Mouse (Mus musculus): ENCODE results near the gene Galnt6.
A peak's percentile ranks its signal among the peaks of the same experiment; 100 is the strongest.

Galnt6 gene

DNA sequence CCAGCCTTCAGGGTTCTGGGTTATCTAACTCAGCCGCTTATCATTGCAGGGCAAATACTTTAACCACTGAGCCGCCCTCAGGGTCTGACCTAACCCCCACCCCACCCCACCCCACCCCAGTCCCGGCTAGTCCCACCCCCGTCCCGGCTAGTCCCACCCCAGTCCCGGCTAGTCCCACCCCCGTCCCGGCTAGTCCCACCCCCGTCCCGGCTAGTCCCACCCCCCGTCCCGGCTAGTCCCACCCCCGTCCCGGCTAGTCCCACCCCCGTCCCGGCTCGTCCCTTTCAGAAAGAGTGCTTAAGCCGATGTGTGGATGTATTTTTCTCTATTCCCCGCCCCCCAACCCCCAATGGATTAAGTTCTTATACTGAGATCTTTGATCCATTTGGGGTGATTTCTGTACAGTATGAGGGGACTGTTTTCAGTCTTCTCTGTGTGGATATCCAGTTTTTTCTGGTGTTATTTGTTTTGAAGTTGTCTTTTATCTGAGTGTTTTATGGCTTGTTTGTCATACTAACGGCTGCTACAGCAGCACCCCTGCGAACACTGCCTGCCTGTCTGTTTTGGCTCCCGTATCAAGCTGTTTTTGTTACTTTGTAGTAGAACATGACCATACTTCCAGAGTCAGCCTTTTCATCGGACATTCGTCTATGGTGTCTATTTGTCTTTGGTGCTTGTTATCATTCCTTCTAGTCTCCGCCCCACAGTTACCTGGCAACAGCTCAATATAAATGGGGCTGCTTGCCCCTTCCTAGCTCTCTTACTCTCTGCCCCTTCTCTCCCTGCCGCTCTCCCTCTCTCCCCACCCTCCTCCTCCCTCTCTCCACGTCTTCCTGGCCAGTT is 18.2 kb upstream of the Galnt6 start:
- TF ChIP-seq NANOG (IDR thresholded peaks at IDR 0.05; ENCODE audit: borderline replicate concordance, low read length) (no peak), POU5F1 (IDR thresholded peaks at IDR 0.05; ENCODE audit: borderline replicate concordance, low read length) (no peak), CTCF (conservative IDR thresholded peaks at IDR 0.05; ENCODE audit: low read length) (no peak)
- Histone ChIP-seq H3K4me3 (replicated peaks; ENCODE audit: low read length) (peak overlapping the region; percentile 41; the same call in 1 of the 2 replicates), H3K27me3 (ENCODE audit: insufficient read depth, low read length) (peaks cover 3% of the 10 kb centered on the region; the same call in 1 of the 2 replicates), H3K9me3 (ENCODE audit: low read length) (no peaks in the 10 kb centered on the region), H3K4me1 (replicated peaks; ENCODE audit: low read depth, low read length) (peaks cover 40% of the 10 kb centered on the region), H3K36me3 (ENCODE audit: insufficient read depth, low read length) (no peaks in the 10 kb centered on the region)

GRCm38 (mm10) chr15:100746478-100747120 is 17.4 kb upstream of the Galnt6 start:
- no peaks in the 10 kb centered on the region for H3K9me3 ChIP-seq (ENCODE audit: low read length)
- H3K4me1 ChIP-seq (replicated peaks; ENCODE audit: low read depth, low read length) = peaks cover 38% of the 10 kb centered on the region
- H3K4me3 ChIP-seq (replicated peaks; ENCODE audit: low read length) = no peak overlapping the region
- TF ChIP-seq CTCF (conservative IDR thresholded peaks at IDR 0.05; ENCODE audit: low read length) (no peak), POU5F1 (IDR thresholded peaks at IDR 0.05; ENCODE audit: borderline replicate concordance, low read length) (no peak)
- H3K36me3 ChIP-seq (ENCODE audit: insufficient read depth, low read length) = no peaks in the 10 kb centered on the region
- peaks cover 3% of the 10 kb centered on the region; the same call in 1 of the 2 replicates for H3K27me3 ChIP-seq (ENCODE audit: insufficient read depth, low read length)

DNA sequence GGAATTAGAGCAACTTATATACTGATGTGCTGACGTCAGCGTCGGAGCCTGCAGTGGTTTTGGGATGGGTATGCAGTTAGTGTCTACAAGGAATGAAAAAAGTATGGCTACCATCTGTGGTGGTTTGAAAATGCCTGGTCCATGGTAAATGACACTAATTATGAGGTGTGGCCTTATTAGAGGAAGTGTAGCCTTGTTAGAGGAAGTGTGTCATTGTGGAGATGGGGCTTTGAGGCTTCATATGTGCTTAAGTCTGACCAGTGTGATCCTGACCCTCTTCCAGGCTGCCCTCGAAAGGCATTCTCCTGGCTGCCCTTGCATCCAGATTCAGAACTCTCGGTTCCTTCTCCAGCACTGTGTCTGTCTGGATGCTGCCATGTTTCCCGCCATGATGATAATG is 14.1 kb upstream of the Galnt6 start:
- TF ChIP-seq CTCF (conservative IDR thresholded peaks at IDR 0.05; ENCODE audit: low read length) (no peak), POU5F1 (IDR thresholded peaks at IDR 0.05; ENCODE audit: borderline replicate concordance, low read length) (no peak), NANOG (IDR thresholded peaks at IDR 0.05; ENCODE audit: borderline replicate concordance, low read length) (no peak)
- Histone ChIP-seq H3K36me3 (ENCODE audit: insufficient read depth, low read length) (no peaks in the 10 kb centered on the region), H3K9me3 (ENCODE audit: low read length) (no peaks in the 10 kb centered on the region), H3K4me1 (replicated peaks; ENCODE audit: low read depth, low read length) (peaks cover 15% of the 10 kb centered on the region), H3K4me3 (replicated peaks; ENCODE audit: low read length) (no peak overlapping the region), H3K27me3 (ENCODE audit: insufficient read depth, low read length) (no peaks in the 10 kb centered on the region)

- Histone ChIP-seq H3K27me3 (ENCODE audit: insufficient read depth, low read length) (peaks cover 5% of the 10 kb centered on the region; the same call in 1 of the 2 replicates), H3K4me1 (replicated peaks; ENCODE audit: low read depth, low read length) (peaks cover 7% of the 10 kb centered on the region), H3K9me3 (ENCODE audit: low read length) (no peaks in the 10 kb centered on the region), H3K4me3 (replicated peaks; ENCODE audit: low read length) (no peak overlapping the region), H3K36me3 (ENCODE audit: insufficient read depth, low read length) (no peaks in the 10 kb centered on the region)
- TF ChIP-seq NANOG (IDR thresholded peaks at IDR 0.05; ENCODE audit: borderline replicate concordance, low read length) = no peak
Measured at GRCm38 (mm10) chr15:100739442-100739841, 10.3 kb upstream of the Galnt6 start.

DNA sequence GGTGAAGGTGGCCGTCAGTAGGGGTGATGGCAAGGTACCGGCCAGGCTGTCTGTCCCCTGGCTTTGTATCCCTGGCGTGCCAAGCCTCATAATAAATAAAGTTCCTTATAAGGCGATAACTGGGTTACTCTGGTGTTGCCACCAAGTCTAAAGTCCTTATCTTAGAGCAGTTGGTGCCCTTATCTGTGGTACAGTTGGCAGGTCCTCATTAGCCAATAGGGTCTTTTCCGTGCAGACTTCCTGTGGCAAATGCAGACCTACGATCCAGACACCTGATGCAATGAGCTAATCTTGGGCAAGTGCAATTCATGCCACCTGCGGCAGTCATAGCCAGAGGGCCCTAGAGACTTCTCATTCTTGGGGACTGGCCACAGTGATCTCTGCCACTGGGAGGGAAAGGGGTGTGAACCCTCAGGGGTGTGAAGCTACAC is 9.2 kb upstream of the Galnt6 start:
- peaks cover 10% of the 10 kb centered on the region for H3K27me3 ChIP-seq (ENCODE audit: insufficient read depth, low read length)
- TF ChIP-seq CTCF (conservative IDR thresholded peaks at IDR 0.05; ENCODE audit: low read length) (no peak), NANOG (IDR thresholded peaks at IDR 0.05; ENCODE audit: borderline replicate concordance, low read length) (no peak), POU5F1 (IDR thresholded peaks at IDR 0.05; ENCODE audit: borderline replicate concordance, low read length) (no peak)
- no peak overlapping the region for H3K4me3 ChIP-seq (replicated peaks; ENCODE audit: low read length)
- no peaks in the 10 kb centered on the region for H3K36me3 ChIP-seq (ENCODE audit: insufficient read depth, low read length)
- no peaks in the 10 kb centered on the region for H3K9me3 ChIP-seq (ENCODE audit: low read length)
- H3K4me1 ChIP-seq (replicated peaks; ENCODE audit: low read depth, low read length) = peaks cover 7% of the 10 kb centered on the region

- H3K27me3 ChIP-seq (ENCODE audit: insufficient read depth, low read length) = peaks cover 12% of the 10 kb centered on the region
- no peaks in the 10 kb centered on the region for H3K9me3 ChIP-seq (ENCODE audit: low read length)
- H3K4me3 ChIP-seq (replicated peaks; ENCODE audit: low read length) = no peak overlapping the region
- TF ChIP-seq POU5F1 (IDR thresholded peaks at IDR 0.05; ENCODE audit: borderline replicate concordance, low read length) (no peak), CTCF (conservative IDR thresholded peaks at IDR 0.05; ENCODE audit: low read length) (no peak), NANOG (IDR thresholded peaks at IDR 0.05; ENCODE audit: borderline replicate concordance, low read length) (no peak)
- H3K4me1 ChIP-seq (replicated peaks; ENCODE audit: low read depth, low read length) = peaks cover 11% of the 10 kb centered on the region
- H3K36me3 ChIP-seq (ENCODE audit: insufficient read depth, low read length) = no peaks in the 10 kb centered on the region
Measured at GRCm38 (mm10) chr15:100737667-100738066, 8.5 kb upstream of the Galnt6 start.

GRCm38 (mm10) chr15:100735953-100736300 is 6.8 kb upstream of the Galnt6 start:
- H3K27me3 ChIP-seq (ENCODE audit: insufficient read depth, low read length) = peaks cover 25% of the 10 kb centered on the region
- no peak for TF ChIP-seq CTCF (conservative IDR thresholded peaks at IDR 0.05; ENCODE audit: low read length)
- TF ChIP-seq NANOG (IDR thresholded peaks at IDR 0.05; ENCODE audit: borderline replicate concordance, low read length) = no peak
- TF ChIP-seq POU5F1 (IDR thresholded peaks at IDR 0.05; ENCODE audit: borderline replicate concordance, low read length) = no peak
- peak overlapping the region; percentile 53 for H3K4me3 ChIP-seq (replicated peaks; ENCODE audit: low read length)
- H3K36me3 ChIP-seq (ENCODE audit: insufficient read depth, low read length) = no peaks in the 10 kb centered on the region
- no peaks in the 10 kb centered on the region for H3K9me3 ChIP-seq (ENCODE audit: low read length)
- peaks cover 25% of the 10 kb centered on the region for H3K4me1 ChIP-seq (replicated peaks; ENCODE audit: low read depth, low read length)

DNA sequence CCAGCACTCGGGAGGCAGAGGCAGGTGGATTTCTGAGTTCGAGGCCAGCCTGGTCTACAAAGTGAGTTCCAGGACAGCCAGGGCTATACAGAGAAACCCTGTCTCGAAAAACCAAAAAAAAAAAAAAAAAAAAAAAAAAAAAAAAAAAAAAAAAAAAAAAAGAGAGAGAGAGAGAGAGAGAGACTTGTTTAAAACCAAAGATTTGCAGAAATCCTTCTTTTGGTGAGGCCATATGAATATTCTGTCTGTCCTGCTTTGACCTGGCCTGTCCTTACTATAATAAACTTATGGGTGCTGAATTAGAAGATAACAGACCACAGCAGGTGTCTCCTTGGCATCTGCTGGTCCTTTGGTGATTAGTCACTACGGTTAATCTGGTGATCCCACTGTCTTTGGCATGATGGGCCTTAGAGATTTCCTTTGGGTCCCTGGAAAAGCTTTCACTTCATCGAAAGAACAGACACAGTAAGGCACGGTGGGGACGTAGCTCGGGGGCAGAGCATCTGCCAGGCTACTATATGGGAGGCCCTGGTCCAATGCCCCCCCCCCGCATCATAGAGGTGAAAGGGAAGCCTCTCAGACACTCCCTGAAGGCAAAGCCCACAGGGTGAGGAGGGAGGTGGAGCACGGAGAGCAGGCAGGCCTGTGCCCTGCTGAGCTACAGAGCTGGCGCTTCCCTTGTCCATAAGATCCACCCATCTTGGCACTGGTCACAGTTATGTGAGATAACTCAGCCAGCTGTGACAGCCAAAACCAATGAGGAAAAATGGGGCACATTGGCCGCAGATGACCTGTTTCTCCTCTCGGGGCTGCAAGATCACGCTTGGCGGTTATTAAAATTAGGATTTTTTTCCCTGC is 6.1 kb upstream of the Galnt6 start:
- Histone ChIP-seq H3K4me1 (replicated peaks; ENCODE audit: low read depth, low read length) (peaks cover 27% of the 10 kb centered on the region), H3K9me3 (ENCODE audit: low read length) (no peaks in the 10 kb centered on the region), H3K27me3 (ENCODE audit: insufficient read depth, low read length) (peaks cover 31% of the 10 kb centered on the region), H3K4me3 (replicated peaks; ENCODE audit: low read length) (peak overlapping the region; percentile 53), H3K36me3 (ENCODE audit: insufficient read depth, low read length) (no peaks in the 10 kb centered on the region)
- TF ChIP-seq CTCF (conservative IDR thresholded peaks at IDR 0.05; ENCODE audit: low read length) = no peak
- no peak for TF ChIP-seq POU5F1 (IDR thresholded peaks at IDR 0.05; ENCODE audit: borderline replicate concordance, low read length)
- TF ChIP-seq NANOG (IDR thresholded peaks at IDR 0.05; ENCODE audit: borderline replicate concordance, low read length) = no peak
